Mouse (Mus musculus): ENCODE data around the gene Scnn1a. TPM values are rescaled to one million over a fixed set of nuclear protein-coding genes. Genes with fewer than 3 reads are reported as not detected.

Gene Scnn1a
- polyA plus RNA-seq, 1 experiment from 2014 or later: 2.6 TPM

DNA sequence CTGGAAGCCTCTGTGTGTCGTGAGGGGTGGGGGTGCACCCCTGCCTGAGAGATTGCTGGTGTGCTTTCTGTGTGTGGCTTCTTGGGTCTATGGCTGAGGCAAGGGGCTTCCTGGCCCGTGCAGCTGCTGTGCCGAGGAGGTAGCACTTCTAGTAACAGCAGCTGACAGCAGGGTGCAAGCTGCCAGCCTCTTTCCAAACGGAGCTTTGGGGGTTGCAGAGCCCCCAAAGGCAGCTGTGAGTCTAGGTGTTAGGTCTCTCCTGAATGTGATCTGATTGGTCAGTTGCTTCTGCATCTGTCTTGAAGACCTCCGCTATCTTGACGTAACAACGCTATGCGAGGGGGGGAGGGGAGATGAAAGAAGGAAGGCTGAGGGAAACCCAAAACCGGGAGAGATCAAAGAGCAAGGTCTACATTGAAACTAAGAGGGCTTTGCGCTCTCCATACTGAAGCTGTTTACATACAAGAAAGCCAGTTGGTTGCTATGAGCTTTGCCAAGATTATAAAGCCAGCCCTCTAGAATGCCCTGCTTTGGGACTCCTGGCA lies 34.8 kb downstream of the Scnn1a start:
- Histone ChIP-seq H3K36me3 (peaks cover 13% of the 10 kb centered on the region), H3K4me3 (replicated peaks) (peak overlapping the region; percentile 11; the same call in 1 of the 2 replicates), H3K27ac (peak overlapping the region; percentile 75), H3K4me2 (replicated peaks) (peak overlapping the region; percentile 53), H3K4me1 (replicated peaks) (peaks cover 59% of the 10 kb centered on the region), H3K9me3 (no peaks in the 10 kb centered on the region), H3K27me3 (replicated peaks) (no peaks in the 10 kb centered on the region), H3K9ac (peak overlapping the region; percentile 13)
- no peak; the same call in 1 of the 2 replicates for ATAC-seq
- 13% methylated on average over 10 of the region's 10 CpGs for WGBS

DNA sequence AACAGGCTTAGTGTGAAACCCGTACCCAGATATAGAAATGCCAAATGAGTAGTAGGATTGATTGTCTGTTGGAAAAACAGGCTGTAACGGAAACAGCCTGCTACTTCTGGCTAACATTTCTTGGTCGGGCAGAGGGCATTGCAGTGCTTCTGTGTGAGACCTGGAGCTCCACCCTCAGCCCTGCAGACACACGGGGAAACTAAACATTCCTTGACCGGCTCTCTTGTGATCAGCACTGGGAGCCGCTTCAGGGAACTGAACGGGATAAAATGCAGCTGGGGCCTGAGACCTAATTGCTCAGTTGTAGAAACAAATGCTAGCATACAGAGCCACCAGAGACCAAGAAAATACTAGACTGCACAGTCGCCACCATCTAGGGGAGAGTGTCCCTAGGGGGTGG lies 35.8 kb downstream of the Scnn1a start:
- 16% methylated on average over 8 of the region's 8 CpGs for WGBS
- Histone ChIP-seq H3K9ac (no peak overlapping the region), H3K4me3 (replicated peaks) (no peak overlapping the region), H3K36me3 (peaks cover 19% of the 10 kb centered on the region), H3K27ac (no peak overlapping the region), H3K4me1 (replicated peaks) (peaks cover 54% of the 10 kb centered on the region), H3K4me2 (replicated peaks) (no peak overlapping the region), H3K27me3 (replicated peaks) (no peaks in the 10 kb centered on the region), H3K9me3 (no peaks in the 10 kb centered on the region)
- ATAC-seq: no peak

DNA sequence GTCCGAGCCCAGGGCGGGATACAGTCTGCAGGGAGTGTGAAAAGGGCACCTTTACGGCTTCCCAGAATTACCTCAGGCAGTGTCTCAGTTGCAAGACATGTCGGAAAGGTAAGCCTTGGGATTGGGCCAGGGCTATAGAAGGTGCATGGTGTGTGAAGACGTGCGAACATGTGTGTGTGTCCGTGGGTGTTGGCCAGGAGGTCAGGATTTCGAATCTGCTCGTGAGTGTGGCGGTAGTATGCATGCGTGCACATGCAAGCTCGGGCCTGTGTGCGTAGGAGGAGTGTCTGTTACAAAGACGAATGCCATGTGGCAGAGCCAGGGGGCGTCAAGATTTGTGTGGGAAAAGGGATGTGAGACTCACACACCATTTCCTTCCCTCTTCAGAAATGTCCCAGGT lies 36.9 kb downstream of the Scnn1a start:
- ATAC-seq: no peak
- Histone ChIP-seq H3K4me2 (replicated peaks) (no peak overlapping the region), H3K9ac (no peak overlapping the region), H3K27ac (no peak overlapping the region), H3K9me3 (no peaks in the 10 kb centered on the region), H3K36me3 (peaks cover 23% of the 10 kb centered on the region), H3K4me1 (replicated peaks) (peaks cover 52% of the 10 kb centered on the region), H3K4me3 (replicated peaks) (no peak overlapping the region), H3K27me3 (replicated peaks) (no peaks in the 10 kb centered on the region)
- 87% methylated on average over 15 of the region's 15 CpGs for WGBS

DNA sequence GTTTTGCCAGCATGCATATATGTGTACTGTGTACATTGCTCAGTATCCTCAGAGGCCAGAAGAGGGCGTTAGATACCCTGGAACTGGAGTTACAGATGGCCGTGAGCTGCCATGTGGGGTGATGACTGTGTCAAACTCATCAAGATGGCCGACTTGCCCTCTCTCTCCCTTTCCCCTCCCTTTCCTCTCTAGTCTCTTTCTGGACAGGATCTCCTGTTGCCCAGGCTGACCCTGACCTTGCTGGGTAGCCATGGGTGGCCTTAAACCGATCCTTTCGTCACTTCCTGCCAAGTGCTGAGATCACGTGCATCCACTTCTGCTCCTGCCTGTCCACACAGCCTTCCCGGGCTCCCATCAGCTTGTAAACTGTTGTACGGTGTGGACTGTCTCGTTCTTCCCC lies 39.5 kb downstream of the Scnn1a start:
- no peak overlapping the region for H3K9ac ChIP-seq
- peaks cover 23% of the 10 kb centered on the region for H3K36me3 ChIP-seq
- H3K27me3 ChIP-seq (replicated peaks): no peaks in the 10 kb centered on the region
- H3K27ac ChIP-seq: no peak overlapping the region
- no peaks in the 10 kb centered on the region for H3K9me3 ChIP-seq
- no peak overlapping the region for H3K4me3 ChIP-seq (replicated peaks)
- peaks cover 48% of the 10 kb centered on the region for H3K4me1 ChIP-seq (replicated peaks)
- H3K4me2 ChIP-seq (replicated peaks): no peak overlapping the region
- 54% methylated on average over 9 of the region's 9 CpGs for WGBS
- ATAC-seq: no peak

DNA sequence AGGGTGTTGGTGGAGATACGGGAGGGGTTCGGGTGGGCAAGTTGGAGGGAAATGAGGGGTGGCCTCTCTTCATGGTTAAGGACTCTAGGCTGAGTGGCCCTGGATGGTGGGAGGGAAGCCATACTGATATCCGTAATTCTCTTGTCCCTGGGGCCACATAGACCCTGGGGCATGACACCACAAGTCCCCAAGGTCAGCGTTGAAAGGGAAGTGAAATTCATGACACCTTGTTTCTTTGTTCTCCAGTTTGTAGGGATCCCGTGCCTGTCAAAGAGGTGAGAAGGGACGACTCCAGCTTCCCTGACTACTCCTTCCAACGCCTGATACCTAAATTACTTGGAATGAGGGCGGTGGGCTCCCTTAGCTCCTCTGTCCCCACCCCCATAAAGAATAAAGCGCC lies 40.4 kb downstream of the Scnn1a start:
- Histone ChIP-seq H3K27ac (no peak overlapping the region), H3K4me2 (replicated peaks) (no peak overlapping the region), H3K27me3 (replicated peaks) (no peaks in the 10 kb centered on the region), H3K9ac (no peak overlapping the region), H3K4me3 (replicated peaks) (no peak overlapping the region), H3K36me3 (peaks cover 23% of the 10 kb centered on the region), H3K9me3 (no peaks in the 10 kb centered on the region), H3K4me1 (replicated peaks) (peaks cover 40% of the 10 kb centered on the region)
- ATAC-seq: no peak
- WGBS: 80% methylated on average over 9 of the region's 9 CpGs

DNA sequence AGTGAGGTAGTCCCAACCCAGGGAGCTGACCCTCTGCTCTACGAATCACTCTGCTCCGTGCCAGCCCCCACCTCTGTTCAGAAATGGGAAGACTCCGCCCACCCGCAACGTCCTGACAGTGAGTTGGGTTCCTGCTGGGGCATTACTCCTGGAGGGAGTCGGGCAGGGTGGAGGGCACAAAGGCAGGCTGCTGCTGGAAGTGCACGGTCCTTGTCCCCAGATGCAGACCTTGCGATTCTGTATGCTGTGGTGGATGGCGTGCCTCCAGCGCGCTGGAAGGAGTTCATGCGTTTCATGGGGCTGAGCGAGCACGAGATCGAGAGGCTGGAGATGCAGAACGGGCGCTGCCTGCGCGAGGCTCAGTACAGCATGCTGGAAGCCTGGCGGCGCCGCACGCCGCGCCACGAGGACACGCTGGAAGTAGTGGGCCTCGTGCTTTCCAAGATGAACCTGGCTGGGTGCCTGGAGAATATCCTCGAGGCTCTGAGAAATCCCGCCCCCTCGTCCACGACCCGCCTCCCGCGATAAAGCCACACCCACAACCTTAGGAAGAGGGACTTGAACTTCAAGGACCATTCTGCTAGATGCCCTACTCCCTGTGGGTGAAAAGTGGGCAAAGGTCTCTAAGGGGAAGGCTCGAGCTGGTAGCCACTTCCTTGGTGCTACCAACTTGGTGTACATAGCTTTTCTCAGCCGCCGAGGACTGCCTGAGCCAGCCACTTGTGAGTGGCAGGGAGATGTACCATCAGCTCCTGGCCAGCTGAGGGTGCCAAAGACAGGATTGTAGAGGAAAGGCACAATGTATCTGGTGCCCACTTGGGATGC lies 41.2 kb downstream of the Scnn1a start:
- 48% methylated on average over 38 of the region's 38 CpGs for WGBS
- peak; percentile 27; the same call in 1 of the 2 replicates for ATAC-seq
- no peak overlapping the region for H3K4me2 ChIP-seq (replicated peaks)
- no peaks in the 10 kb centered on the region for H3K9me3 ChIP-seq
- H3K4me1 ChIP-seq (replicated peaks): peaks cover 35% of the 10 kb centered on the region
- H3K9ac ChIP-seq: no peak overlapping the region
- H3K36me3 ChIP-seq: peaks cover 23% of the 10 kb centered on the region
- H3K27ac ChIP-seq: 0 out of 2 replicates have a peak overlapping the region, but pooled peaks have one; percentile 36
- H3K27me3 ChIP-seq (replicated peaks): no peaks in the 10 kb centered on the region
- no peak overlapping the region for H3K4me3 ChIP-seq (replicated peaks)

DNA sequence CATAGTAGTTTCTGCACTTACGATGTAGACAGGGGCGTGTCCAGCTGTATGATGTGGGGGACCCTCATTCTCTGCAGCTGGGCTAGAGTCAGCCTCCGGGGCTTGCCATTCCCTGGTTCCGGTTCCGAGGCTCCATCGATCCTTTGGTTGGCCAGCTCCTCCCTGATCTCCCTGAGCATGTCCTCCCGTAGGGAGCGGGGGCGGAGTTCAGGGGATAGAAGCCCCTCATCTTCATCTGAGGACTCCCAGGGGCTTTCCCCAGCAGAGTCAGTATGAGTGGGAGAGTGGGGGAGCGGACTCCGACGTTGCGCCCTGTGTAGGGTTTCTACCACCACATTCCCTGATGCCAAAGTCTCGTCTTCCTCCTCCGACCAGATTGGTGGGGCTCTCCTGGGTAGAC lies 42.6 kb downstream of the Scnn1a start:
- peaks cover 17% of the 10 kb centered on the region for H3K36me3 ChIP-seq
- H3K9me3 ChIP-seq: no peaks in the 10 kb centered on the region
- ATAC-seq: 0 out of 2 replicates have a peak, but pooled peaks have one; percentile 7
- WGBS: 43% methylated on average over 15 of the region's 15 CpGs
- peak overlapping the region; percentile 52; the same call in 1 of the 2 replicates for H3K27ac ChIP-seq
- peak overlapping the region; percentile 39 for H3K4me2 ChIP-seq (replicated peaks)
- H3K4me3 ChIP-seq (replicated peaks): no peak overlapping the region
- no peak overlapping the region for H3K9ac ChIP-seq
- peaks cover 37% of the 10 kb centered on the region for H3K4me1 ChIP-seq (replicated peaks)
- no peaks in the 10 kb centered on the region for H3K27me3 ChIP-seq (replicated peaks)

DNA sequence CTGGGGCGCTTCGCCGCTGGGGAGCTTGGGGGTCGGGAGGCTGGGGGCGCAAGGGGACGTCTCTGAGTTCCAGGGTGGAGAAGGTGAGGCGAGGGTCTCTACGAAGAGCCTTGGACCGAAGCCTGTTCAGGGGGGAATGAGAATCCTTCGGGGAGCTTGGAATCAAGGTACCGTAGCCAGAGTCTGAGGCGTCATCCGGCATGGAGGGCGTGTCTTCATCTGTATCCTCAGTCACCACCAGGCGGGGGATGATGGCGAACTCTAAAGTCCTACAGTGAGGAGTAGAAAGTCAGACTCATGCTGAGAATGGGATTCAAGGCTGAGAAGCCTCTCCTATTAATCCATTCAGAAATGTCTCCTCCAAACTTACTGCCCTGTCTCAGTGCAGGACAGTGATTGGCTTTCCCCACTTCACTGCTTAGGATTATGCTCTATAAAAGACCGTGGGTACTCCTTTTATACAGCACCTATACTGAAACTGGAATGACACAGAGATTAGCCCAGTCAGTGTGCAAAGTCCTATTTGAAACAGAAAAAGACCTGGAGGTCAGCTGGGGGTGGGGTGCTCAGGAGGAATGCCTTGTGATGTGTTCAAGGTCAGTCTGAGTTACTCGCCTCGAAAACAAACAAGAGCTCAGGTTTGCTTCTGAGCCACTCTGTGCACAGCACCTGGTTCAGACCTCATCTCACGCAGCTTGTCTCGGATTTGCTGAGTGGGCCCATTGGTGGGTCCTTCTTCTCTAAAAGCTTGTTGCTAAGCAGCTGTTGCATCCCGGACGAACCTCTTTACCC lies 43.2 kb downstream of the Scnn1a start:
- Histone ChIP-seq H3K4me3 (replicated peaks) (no peak overlapping the region), H3K27ac (peak overlapping the region; percentile 52), H3K9ac (no peak overlapping the region), H3K4me2 (replicated peaks) (peak overlapping the region; percentile 39), H3K4me1 (replicated peaks) (peaks cover 43% of the 10 kb centered on the region), H3K36me3 (peaks cover 11% of the 10 kb centered on the region; the same call in 1 of the 2 replicates), H3K9me3 (no peaks in the 10 kb centered on the region), H3K27me3 (replicated peaks) (no peaks in the 10 kb centered on the region)
- WGBS: 21% methylated on average over 23 of the region's 23 CpGs
- peak; percentile 68 for ATAC-seq

DNA sequence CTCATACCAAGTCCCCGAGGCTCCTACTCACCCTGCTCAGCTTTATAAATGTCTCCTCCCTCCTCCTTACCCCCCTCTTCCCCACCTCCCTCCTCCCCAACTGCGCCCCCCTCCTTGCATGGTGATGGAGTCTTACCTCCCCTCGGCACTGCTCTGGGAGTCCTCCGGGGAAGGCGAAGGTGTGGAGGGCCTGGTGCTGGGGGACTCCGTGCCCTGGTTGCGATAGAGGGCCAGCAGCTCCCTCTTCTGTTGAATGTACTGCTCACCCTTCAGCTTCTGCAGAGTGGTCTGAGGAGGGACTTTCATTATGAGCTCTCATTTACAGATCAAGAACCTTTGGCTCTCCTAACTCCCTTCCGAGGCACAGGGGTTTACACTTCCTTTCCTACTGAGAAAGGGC lies 44.0 kb downstream of the Scnn1a start:
- ATAC-seq: no peak
- Histone ChIP-seq H3K9me3 (no peaks in the 10 kb centered on the region), H3K27me3 (replicated peaks) (no peaks in the 10 kb centered on the region), H3K4me3 (replicated peaks) (no peak overlapping the region), H3K4me2 (replicated peaks) (peak overlapping the region; percentile 39; the same call in 1 of the 2 replicates), H3K9ac (no peak overlapping the region), H3K36me3 (peaks cover 11% of the 10 kb centered on the region; the same call in 1 of the 2 replicates), H3K27ac (peak overlapping the region; percentile 52), H3K4me1 (replicated peaks) (peaks cover 48% of the 10 kb centered on the region)
- WGBS: 9% methylated on average over 8 of the region's 8 CpGs

DNA sequence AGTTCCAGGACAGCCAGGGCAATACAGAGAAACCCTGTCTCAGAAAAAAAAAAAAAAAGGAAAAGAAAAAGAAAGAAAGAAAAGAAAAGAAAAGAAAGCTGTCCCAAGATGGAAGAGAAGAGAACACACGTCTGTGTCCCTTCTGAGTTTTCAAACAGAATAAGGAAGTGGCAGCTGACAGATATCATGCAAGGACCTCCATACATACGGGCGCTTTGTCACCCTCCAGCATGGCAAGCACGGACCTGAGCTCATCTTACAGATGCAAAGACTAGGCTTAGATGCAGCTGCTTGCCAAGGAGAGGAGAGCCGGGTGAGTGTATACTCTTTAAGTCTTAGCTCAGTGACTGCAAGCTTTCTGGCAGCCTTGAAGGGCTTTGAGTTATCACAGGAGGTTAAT lies 45.1 kb downstream of the Scnn1a start:
- no peak for ATAC-seq
- 83% methylated on average over 5 of the region's 5 CpGs for WGBS
- Histone ChIP-seq H3K4me2 (replicated peaks) (no peak overlapping the region), H3K9ac (no peak overlapping the region), H3K9me3 (no peaks in the 10 kb centered on the region), H3K36me3 (0 out of 2 replicates have a peak, but pooled peaks cover 11% of the 10 kb centered on the region), H3K27ac (no peak overlapping the region), H3K4me1 (replicated peaks) (peaks cover 48% of the 10 kb centered on the region), H3K27me3 (replicated peaks) (no peaks in the 10 kb centered on the region), H3K4me3 (replicated peaks) (no peak overlapping the region)

DNA sequence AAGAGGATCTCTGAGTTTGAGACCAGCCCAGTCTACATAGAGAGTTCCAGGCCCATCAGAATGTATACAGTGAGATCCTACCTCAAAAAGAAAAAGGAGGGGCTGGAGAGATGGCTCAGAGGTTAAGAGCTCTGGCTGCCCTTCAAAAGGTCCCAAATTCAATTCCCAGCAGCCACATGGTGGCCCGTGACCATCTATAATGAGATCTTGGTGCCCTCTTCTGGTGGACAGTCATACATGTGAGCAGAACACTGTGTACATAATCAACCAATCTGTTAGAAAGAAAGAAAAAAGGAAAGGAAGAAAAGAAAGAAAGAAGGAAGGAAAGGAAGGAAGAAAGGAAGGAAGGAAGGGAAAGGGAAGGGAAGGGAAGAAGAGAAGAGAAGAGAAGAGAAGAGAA lies 45.7 kb downstream of the Scnn1a start:
- Histone ChIP-seq H3K9me3 (no peaks in the 10 kb centered on the region), H3K4me1 (replicated peaks) (peaks cover 46% of the 10 kb centered on the region), H3K36me3 (0 out of 2 replicates have a peak, but pooled peaks cover 6% of the 10 kb centered on the region), H3K27me3 (replicated peaks) (no peaks in the 10 kb centered on the region), H3K4me3 (replicated peaks) (no peak overlapping the region), H3K4me2 (replicated peaks) (no peak overlapping the region), H3K9ac (no peak overlapping the region), H3K27ac (no peak overlapping the region)
- no peak for ATAC-seq
- WGBS: 82% methylated on average over 1 of the region's 1 CpGs

DNA sequence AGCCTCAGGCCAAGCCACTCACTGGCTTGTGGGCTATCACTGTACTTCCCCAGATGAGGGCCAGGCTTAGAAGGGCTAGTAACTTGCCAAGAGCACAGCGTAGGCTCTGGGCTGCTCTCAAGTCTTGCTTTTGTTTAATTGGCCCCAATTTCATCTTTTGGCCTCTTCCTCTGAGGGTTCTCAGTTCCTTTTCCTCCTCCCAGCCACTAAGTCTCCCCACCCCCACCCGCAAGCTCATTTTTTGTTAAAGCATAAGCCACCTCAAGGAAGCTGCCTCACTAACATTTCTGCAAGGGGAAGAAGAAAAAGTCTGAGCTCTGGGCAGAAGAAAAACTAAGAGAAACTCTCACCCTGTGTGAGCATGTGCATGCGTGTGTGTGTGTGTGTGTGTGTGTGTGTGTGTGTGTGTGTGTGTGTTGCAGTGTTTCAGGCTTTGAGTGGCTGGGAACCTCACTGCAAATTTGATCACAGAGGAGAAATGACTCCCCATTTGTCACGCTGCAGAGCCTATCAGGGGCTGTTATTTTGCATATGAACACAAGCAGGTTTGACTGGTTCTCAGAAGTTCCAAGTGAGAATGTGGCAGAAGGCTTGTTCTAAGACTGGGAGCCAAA lies 47.4 kb downstream of the Scnn1a start:
- Histone ChIP-seq H3K4me3 (replicated peaks) (no peak overlapping the region), H3K27me3 (replicated peaks) (no peaks in the 10 kb centered on the region), H3K27ac (peak overlapping the region; percentile 44), H3K9ac (no peak overlapping the region), H3K9me3 (no peaks in the 10 kb centered on the region), H3K4me1 (replicated peaks) (peaks cover 34% of the 10 kb centered on the region), H3K4me2 (replicated peaks) (no peak overlapping the region), H3K36me3 (no peaks in the 10 kb centered on the region)
- ATAC-seq: peak; percentile 19
- WGBS: 45% methylated on average over 4 of the region's 4 CpGs

Data from intestine, embryonic 15.5 days (tissue).